Mouse (Mus musculus) heart, postnatal 0 days (tissue): ENCODE measurements around the gene Gm20662. TPM values are rescaled to one million over a fixed set of nuclear protein-coding genes. Genes with fewer than 3 reads are reported as not detected.
A peak's percentile ranks its signal among the peaks of the same experiment; 100 is the strongest.

Experiments used
- ATAC-seq: fragments of 200-750 bp; cut with Nextera tagmentation; 2 replicates; pipeline ENCODE4 v1.8.0; 2017; ENCODE audit warnings: low read depth, moderate number of reproducible peaks, moderate library complexity; ENCODE audit not compliant: insufficient read depth
- DNase-seq: peaks from one replicate; pipeline ENCODE4 v3.0.0-alpha.2; 2016; ENCODE audit warnings: low spot score
- H3K27ac ChIP-seq: fragments of 300-500 bp; sonication (generic); 2 replicates; pipeline ENCODE4 v1.5.1; 2014; ENCODE audit warnings: low read depth, mild to moderate bottlenecking
- H3K27me3 ChIP-seq: fragments of 300-500 bp; sonication (generic); 2 replicates; pipeline ENCODE4 v1.6.1; 2014; ENCODE audit warnings: low read length, mixed read lengths; ENCODE audit not compliant: control insufficient read depth, insufficient read depth
- H3K36me3 ChIP-seq: fragments of 300-500 bp; sonication (generic); replicated peaks from 2 replicates; pipeline ENCODE4 v1.6.1; 2014; ENCODE audit warnings: low read length, mixed read lengths; ENCODE audit not compliant: control insufficient read depth, insufficient read depth
- H3K4me1 ChIP-seq: fragments of 300-500 bp; sonication (generic); 2 replicates; pipeline ENCODE4 v1.6.1; 2014; ENCODE audit warnings: antibody characterized with exemption; ENCODE audit not compliant: control insufficient read depth, insufficient read depth
- H3K4me2 ChIP-seq: fragments of 300-500 bp; sonication (generic); 2 replicates; pipeline ENCODE4 v1.6.1; 2014; ENCODE audit warnings: low read depth, mild to moderate bottlenecking, low read length, moderate library complexity
- H3K4me3 ChIP-seq: fragments of 300-500 bp; sonication (generic); 2 replicates; pipeline ENCODE4 v1.5.1; 2014; ENCODE audit warnings: low read depth, low read length
- H3K9ac ChIP-seq: fragments of 300-500 bp; sonication (generic); replicated peaks from 2 replicates; pipeline ENCODE4 v1.6.1; 2014; ENCODE audit warnings: low read depth, low read length, mixed read lengths
- H3K9me3 ChIP-seq: fragments of 300-500 bp; sonication (generic); replicated peaks from 2 replicates; pipeline ENCODE4 v1.6.1; 2016; ENCODE audit warnings: low read length; ENCODE audit not compliant: control insufficient read depth
- CTCF ChIP-seq: IDR thresholded peaks from 2 replicates; pipeline ENCODE4 v1.5.1; 2016; ENCODE audit warnings: antibody characterized with exemption, control low read depth, low read depth
- EP300 ChIP-seq: IDR thresholded peaks from 2 replicates; pipeline ENCODE4 v1.6.1; 2016; ENCODE audit warnings: antibody characterized with exemption, low read depth
- WGBS: fragments of 180-500 bp; shearing (Covaris S2); extraction: QIAGEN DNeasy Blood & Tissue Kit; methylation state at CpG from one replicate; pipeline ENCODE4 v1.1.7; 2014; 5-methylcytosine and 5-hydroxymethylcytosine counted together
- microRNA-seq: library from miRNA; unstranded; fragments of <30 nt; microRNA quantifications from one replicate; pipeline ENCODE4, GENCODE M21; 2016
- polyA plus RNA-seq: library from polyadenylated mRNA; unstranded; fragments of >200 nt; fragmentation: Nextera tagmentation; extraction: Ambion mirVana; gene quantifications from 2 replicates; pipeline ENCODE4 v1.2.1, GENCODE M21; 2015
- total RNA-seq: library from RNA; depleted of rRNA; stranded (reverse); fragments of >200 nt; gene quantifications from 2 replicates; pipeline ENCODE4 v1.2.3, GENCODE M21; 2014; ENCODE audit warnings: low replicate concordance; rRNA removed

Gm20662 gene
- total and polyA plus RNA-seq, 2 experiments from 2014 or later = 0.56 to 1.8 TPM

GRCm38 (mm10) chr9:108085261-108085660 lies 89.1 kb downstream of the Gm20662 start:
- ATAC-seq (no peak), DNase-seq (no peak)
- TF ChIP-seq EP300 (no peak), CTCF (no peak)
- Histone ChIP-seq H3K4me2 (no peak overlapping the region), H3K27me3 (peaks cover 23% of the 10 kb centered on the region), H3K27ac (no peak overlapping the region), H3K4me1 (no peaks in the 10 kb centered on the region), H3K9ac (no peak overlapping the region), H3K9me3 (no peaks in the 10 kb centered on the region), H3K36me3 (peaks cover 64% of the 10 kb centered on the region), H3K4me3 (no peak overlapping the region)
- WGBS = 89% methylated on average over 4 of the region's 4 CpGs

- no peak overlapping the region for H3K4me2 ChIP-seq
- H3K9ac ChIP-seq = no peak overlapping the region
- no peaks in the 10 kb centered on the region for H3K27me3 ChIP-seq
- no peak for DNase-seq
- no peak for ATAC-seq
- H3K4me1 ChIP-seq = peaks cover 10% of the 10 kb centered on the region; the same call in 1 of the 2 replicates
- WGBS = 96% methylated on average over 7 of the region's 7 CpGs
- no peak overlapping the region for H3K27ac ChIP-seq
- no peaks in the 10 kb centered on the region for H3K9me3 ChIP-seq
- H3K36me3 ChIP-seq = peaks cover 66% of the 10 kb centered on the region
- H3K4me3 ChIP-seq = no peak overlapping the region
- TF ChIP-seq EP300 (no peak), CTCF (no peak)
These were observed 94.5 kb downstream of the Gm20662 start for GRCm38 (mm10) chr9:108090611-108091120.

GRCm38 (mm10) chr9:108093586-108093985 lies 97.4 kb downstream of the Gm20662 start:
- H3K36me3 ChIP-seq = peaks cover 37% of the 10 kb centered on the region
- WGBS = 64% methylated on average over 10 of the region's 10 CpGs
- H3K9ac ChIP-seq = peak overlapping the region; percentile 75

GRCm38 (mm10) chr9:108094184-108094941 lies 98.2 kb downstream of the Gm20662 start, which contains the start of gene Apeh:
Gene Apeh, minus strand, starts transcription at chr9:108094606.
- peaks cover 10% of the 10 kb centered on the region; the same call in 1 of the 2 replicates for H3K4me1 ChIP-seq
- WGBS = under 1% methylated on average over 52 of the region's 52 CpGs

More at GRCm38 (mm10) chr9:108093586-108093985, 97.4 kb downstream of the Gm20662 start:
- ATAC-seq (no peak), DNase-seq (no peak)
- Histone ChIP-seq H3K27ac (peak overlapping the region; percentile 81; the same call in 1 of the 2 replicates), H3K9me3 (no peaks in the 10 kb centered on the region), H3K27me3 (no peaks in the 10 kb centered on the region), H3K4me3 (peak overlapping the region; percentile 80), H3K4me1 (peaks cover 10% of the 10 kb centered on the region; the same call in 1 of the 2 replicates), H3K4me2 (peak overlapping the region; percentile 91)
- TF ChIP-seq EP300 (no peak), CTCF (no peak)

More at GRCm38 (mm10) chr9:108094184-108094941, 98.2 kb downstream of the Gm20662 start, which contains the start of gene Apeh:
- DNase-seq (peak; percentile 89), ATAC-seq (peak; percentile 92)
- Histone ChIP-seq H3K27me3 (no peaks in the 10 kb centered on the region), H3K4me3 (peak within 1 kb of the TSS; percentile 80), H3K36me3 (peaks cover 30% of the 10 kb centered on the region), H3K9me3 (no peaks in the 10 kb centered on the region), H3K9ac (peak within 1 kb of the TSS; percentile 75), H3K27ac (peak within 1 kb of the TSS; percentile 81), H3K4me2 (peak within 1 kb of the TSS; percentile 91)
- TF ChIP-seq EP300 (peak; percentile 29; the same call in 1 of the 2 replicates), CTCF (no peak; the same call in 1 of the 2 replicates)

Small RNA genes within 50 kb of the gene (microRNA-seq; reads per million reads assigned to microRNA genes)
- gene Mir7088 = not detected

Other genes starting within 250 kb of the Gm20662 start
- gene Rbm5, start 225.4 kb upstream of the Gm20662 start, total RNA-seq = 53.5 and 90.6 TPM in 2 replicates
- 81.7 and 88.9 TPM in 2 replicates for gene Rbm5, start 225.4 kb upstream of the Gm20662 start, polyA plus RNA-seq
- 20.3 and 35.1 TPM in 2 replicates for gene Rbm6, start 123.1 kb upstream of the Gm20662 start, total RNA-seq
- gene Rbm6, start 123.1 kb upstream of the Gm20662 start, polyA plus RNA-seq = 27.1 and 28.3 TPM in 2 replicates
- 12.1 and 16.4 TPM in 2 replicates for gene Mon1a, start 108.2 kb upstream of the Gm20662 start, total RNA-seq
- 9.9 TPM in 2 replicates for gene Mon1a, start 108.2 kb upstream of the Gm20662 start, polyA plus RNA-seq
- 1.8 and 20.1 TPM in 2 replicates for gene Mst1r, start 89.5 kb upstream of the Gm20662 start, total RNA-seq
- gene Mst1r, start 89.5 kb upstream of the Gm20662 start, polyA plus RNA-seq = 0.74 and 1.2 TPM in 2 replicates
- not detected in 2 replicates for gene Actl11, start 67.9 kb upstream of the Gm20662 start, total RNA-seq
- gene Actl11, start 67.9 kb upstream of the Gm20662 start, polyA plus RNA-seq = not detected in 2 replicates
- 0.15 TPM in 1 of 2 replicates, not detected in the other for gene Camkv, start 60.7 kb upstream of the Gm20662 start, total RNA-seq
- 0.03 TPM in 1 of 2 replicates, not detected in the other for gene Camkv, start 60.7 kb upstream of the Gm20662 start, polyA plus RNA-seq
- 4.8 and 10.0 TPM in 2 replicates for gene Traip, start 46.2 kb upstream of the Gm20662 start, total RNA-seq
- gene Traip, start 46.2 kb upstream of the Gm20662 start, polyA plus RNA-seq = 2.3 and 3.3 TPM in 2 replicates
- 52.0 and 55.6 TPM in 2 replicates for gene Uba7, start 20.8 kb upstream of the Gm20662 start, total RNA-seq
- gene Uba7, start 20.8 kb upstream of the Gm20662 start, polyA plus RNA-seq = 16.4 and 18.0 TPM in 2 replicates
- 0.19 and 4.6 TPM in 2 replicates for gene Gm20661, start 13.3 kb upstream of the Gm20662 start, total RNA-seq
- gene Gm20661, start 13.3 kb upstream of the Gm20662 start, polyA plus RNA-seq = 0.52 and 0.57 TPM in 2 replicates
- gene Inka1, start 10.5 kb upstream of the Gm20662 start, total RNA-seq = 34.0 and 34.3 TPM in 2 replicates
- 37.0 and 38.4 TPM in 2 replicates for gene Inka1, start 10.5 kb upstream of the Gm20662 start, polyA plus RNA-seq
- gene Cdhr4, start 3.9 kb upstream of the Gm20662 start, total RNA-seq = 1.5 and 10.0 TPM in 2 replicates
- gene Cdhr4, start 3.9 kb upstream of the Gm20662 start, polyA plus RNA-seq = 1.3 and 1.7 TPM in 2 replicates
- gene Ip6k1, start 6.2 kb downstream of the Gm20662 start, total RNA-seq = 102 and 132 TPM in 2 replicates
- gene Ip6k1, start 6.2 kb downstream of the Gm20662 start, polyA plus RNA-seq = 25.4 and 27.6 TPM in 2 replicates
- gene Gmppb, start 52.9 kb downstream of the Gm20662 start, total RNA-seq = 13.1 and 18.1 TPM in 2 replicates
- 15.7 and 17.2 TPM in 2 replicates for gene Gmppb, start 52.9 kb downstream of the Gm20662 start, polyA plus RNA-seq
- 1.4 and 7.6 TPM in 2 replicates for gene Amigo3, start 56.8 kb downstream of the Gm20662 start, total RNA-seq
- 1.4 and 1.6 TPM in 2 replicates for gene Amigo3, start 56.8 kb downstream of the Gm20662 start, polyA plus RNA-seq
- not detected in 2 replicates for gene Mst1, start 84.1 kb downstream of the Gm20662 start, total RNA-seq
- gene Mst1, start 84.1 kb downstream of the Gm20662 start, polyA plus RNA-seq = 0.07 TPM in 1 of 2 replicates, not detected in the other
- gene Rnf123, start 87.0 kb downstream of the Gm20662 start, total RNA-seq = 40.5 and 60.2 TPM in 2 replicates
- 24.6 and 32.9 TPM in 2 replicates for gene Rnf123, start 87.0 kb downstream of the Gm20662 start, polyA plus RNA-seq
- gene Apeh, start 98.3 kb downstream of the Gm20662 start, total RNA-seq = 36.5 and 43.5 TPM in 2 replicates
- gene Apeh, start 98.3 kb downstream of the Gm20662 start, polyA plus RNA-seq = 32.8 TPM in 2 replicates
- gene Bsn, start 194.0 kb downstream of the Gm20662 start, total RNA-seq = 0.42 TPM in 1 of 2 replicates, not detected in the other
- 0.01 and 0.03 TPM in 2 replicates for gene Bsn, start 194.0 kb downstream of the Gm20662 start, polyA plus RNA-seq